Mouse (Mus musculus): ENCODE results near the gene Nit1. TPM values are rescaled to one million over a fixed set of nuclear protein-coding genes. Genes with fewer than 3 reads are reported as not detected.

Gene Nit1
- polyA plus RNA-seq, 1 experiment from 2014 or later, result 43.5 TPM

DNA sequence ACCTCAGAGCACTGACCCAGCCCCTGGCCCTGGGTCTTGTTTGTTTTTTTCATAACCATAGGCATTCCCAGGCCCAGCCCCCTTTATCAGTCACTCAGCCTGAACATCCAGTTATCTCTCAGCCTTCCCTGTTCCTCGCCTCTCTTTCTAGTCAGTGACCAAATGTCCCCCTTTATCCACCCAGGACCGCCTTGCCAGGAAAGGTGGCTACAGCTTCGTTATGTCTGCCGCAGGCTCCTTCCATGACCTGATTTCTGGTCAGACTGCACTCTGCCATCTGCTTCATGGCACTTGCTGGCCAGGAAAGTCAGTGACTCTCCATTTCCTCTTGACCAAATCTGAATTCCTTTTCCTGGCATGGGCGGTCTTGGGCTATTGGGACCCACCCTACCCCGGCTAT is 32.9 kb upstream of the Nit1 start:
- WGBS, result 89% methylated on average over 6 of the region's 6 CpGs
- no peaks in the 10 kb centered on the region for H3K9me3 ChIP-seq (ENCODE audit: control insufficient read depth, low read length)
- H3K27me3 ChIP-seq (ENCODE audit: control insufficient read depth, insufficient read depth, low read length), result no peaks in the 10 kb centered on the region
- no peaks in the 10 kb centered on the region for H3K36me3 ChIP-seq (ENCODE audit: control insufficient read depth, insufficient read depth, low read length)
- 0 out of 2 replicates have a peak, but pooled peaks cover 2% of the 10 kb centered on the region for H3K4me1 ChIP-seq (ENCODE audit: control insufficient read depth, insufficient read depth, low read length)
- no peak overlapping the region for H3K27ac ChIP-seq (ENCODE audit: low read depth, low read length)
- H3K4me2 ChIP-seq (ENCODE audit: low read depth, low read length), result no peak overlapping the region
- H3K4me3 ChIP-seq (ENCODE audit: low read depth, low read length), result no peak overlapping the region
- no peak for ATAC-seq (ENCODE audit: low read depth)
- no peak overlapping the region for H3K9ac ChIP-seq (replicated peaks; ENCODE audit: low read depth, low read length)

DNA sequence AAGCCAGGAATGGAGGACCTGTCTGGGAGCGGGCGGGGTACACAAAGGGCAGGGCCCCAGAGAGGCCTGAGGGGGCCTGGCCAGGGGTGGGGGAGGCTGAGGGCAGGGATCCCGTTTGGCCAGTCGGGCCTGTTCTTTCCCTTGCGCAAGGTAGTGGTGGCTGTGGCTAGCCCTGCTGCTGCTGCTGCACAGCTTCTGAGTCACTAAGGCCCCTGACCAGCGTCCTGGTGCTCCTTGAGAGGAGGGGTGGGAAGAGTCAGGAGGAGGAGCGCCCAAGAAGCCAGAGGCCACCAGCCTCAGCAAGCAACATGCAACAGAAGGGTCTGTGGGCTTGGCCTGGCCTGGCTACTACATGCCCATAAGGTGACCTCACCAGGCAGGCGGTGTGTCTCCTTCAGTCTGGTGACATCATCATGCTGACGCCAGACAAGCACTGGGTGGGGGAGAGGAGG is 30.2 kb upstream of the Nit1 start:
- no peak for ATAC-seq (ENCODE audit: low read depth)
- Histone ChIP-seq H3K9ac (replicated peaks; ENCODE audit: low read depth, low read length) (no peak overlapping the region), H3K4me3 (ENCODE audit: low read depth, low read length) (no peak overlapping the region), H3K27ac (ENCODE audit: low read depth, low read length) (no peak overlapping the region), H3K9me3 (ENCODE audit: control insufficient read depth, low read length) (no peaks in the 10 kb centered on the region), H3K36me3 (ENCODE audit: control insufficient read depth, insufficient read depth, low read length) (no peaks in the 10 kb centered on the region), H3K27me3 (ENCODE audit: control insufficient read depth, insufficient read depth, low read length) (no peaks in the 10 kb centered on the region), H3K4me1 (ENCODE audit: control insufficient read depth, insufficient read depth, low read length) (0 out of 2 replicates have a peak, but pooled peaks cover 2% of the 10 kb centered on the region), H3K4me2 (ENCODE audit: low read depth, low read length) (no peak overlapping the region)
- 54% methylated on average over 9 of the region's 9 CpGs for WGBS

DNA sequence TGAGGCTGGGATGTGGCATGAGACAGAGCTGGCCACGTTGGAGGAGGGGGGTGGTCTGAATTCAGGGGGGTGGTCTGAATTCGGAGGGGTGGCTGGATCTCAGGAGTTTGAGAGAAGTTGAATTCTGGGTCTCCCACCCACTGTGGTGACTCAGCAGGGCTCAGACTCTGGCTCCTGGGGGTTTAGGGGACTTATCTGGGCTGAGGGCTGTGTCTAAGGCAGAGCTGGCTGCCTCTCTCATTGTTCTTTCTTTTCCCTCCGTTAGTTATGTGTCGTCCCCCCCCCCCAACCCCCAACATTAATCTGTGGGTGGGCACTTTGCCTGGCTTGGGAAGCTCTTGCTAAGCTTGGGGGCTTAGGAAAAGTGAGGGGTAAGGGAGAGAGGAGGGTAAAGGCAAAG is 28.5 kb upstream of the Nit1 start:
- H3K27me3 ChIP-seq (ENCODE audit: control insufficient read depth, insufficient read depth, low read length), result no peaks in the 10 kb centered on the region
- no peaks in the 10 kb centered on the region for H3K9me3 ChIP-seq (ENCODE audit: control insufficient read depth, low read length)
- no peak overlapping the region for H3K4me3 ChIP-seq (ENCODE audit: low read depth, low read length)
- 4% methylated on average over 4 of the region's 4 CpGs for WGBS
- H3K27ac ChIP-seq (ENCODE audit: low read depth, low read length), result no peak overlapping the region
- no peak overlapping the region for H3K9ac ChIP-seq (replicated peaks; ENCODE audit: low read depth, low read length)
- no peak overlapping the region for H3K4me2 ChIP-seq (ENCODE audit: low read depth, low read length)
- no peaks in the 10 kb centered on the region for H3K36me3 ChIP-seq (ENCODE audit: control insufficient read depth, insufficient read depth, low read length)
- no peak for ATAC-seq (ENCODE audit: low read depth)
- no peaks in the 10 kb centered on the region for H3K4me1 ChIP-seq (ENCODE audit: control insufficient read depth, insufficient read depth, low read length)

DNA sequence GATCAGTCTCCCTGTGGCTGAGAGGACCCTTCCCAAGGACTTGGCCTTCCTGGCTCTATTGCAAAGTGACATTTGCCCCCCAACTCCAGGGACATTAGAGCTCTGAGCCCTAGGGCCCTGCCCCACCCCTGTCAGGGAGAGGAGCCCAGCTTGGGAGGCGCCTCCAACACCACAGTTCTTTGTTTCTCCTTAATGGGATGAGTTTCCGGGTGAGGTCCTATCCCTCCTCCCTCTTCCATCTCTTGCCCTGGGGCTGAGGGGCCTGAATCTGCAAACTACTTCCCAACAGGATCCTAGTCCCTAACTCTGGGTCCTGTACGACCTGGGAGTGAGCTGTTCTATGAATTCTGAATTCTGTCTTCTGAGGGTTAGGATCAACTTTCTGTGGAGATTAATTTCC is 27.4 kb upstream of the Nit1 start:
- Histone ChIP-seq H3K4me1 (ENCODE audit: control insufficient read depth, insufficient read depth, low read length) (no peaks in the 10 kb centered on the region), H3K4me3 (ENCODE audit: low read depth, low read length) (no peak overlapping the region), H3K4me2 (ENCODE audit: low read depth, low read length) (no peak overlapping the region), H3K36me3 (ENCODE audit: control insufficient read depth, insufficient read depth, low read length) (no peaks in the 10 kb centered on the region), H3K9ac (replicated peaks; ENCODE audit: low read depth, low read length) (no peak overlapping the region), H3K27ac (ENCODE audit: low read depth, low read length) (no peak overlapping the region), H3K27me3 (ENCODE audit: control insufficient read depth, insufficient read depth, low read length) (no peaks in the 10 kb centered on the region), H3K9me3 (ENCODE audit: control insufficient read depth, low read length) (no peaks in the 10 kb centered on the region)
- no peak for ATAC-seq (ENCODE audit: low read depth)
- 38% methylated on average over 3 of the region's 3 CpGs for WGBS

DNA sequence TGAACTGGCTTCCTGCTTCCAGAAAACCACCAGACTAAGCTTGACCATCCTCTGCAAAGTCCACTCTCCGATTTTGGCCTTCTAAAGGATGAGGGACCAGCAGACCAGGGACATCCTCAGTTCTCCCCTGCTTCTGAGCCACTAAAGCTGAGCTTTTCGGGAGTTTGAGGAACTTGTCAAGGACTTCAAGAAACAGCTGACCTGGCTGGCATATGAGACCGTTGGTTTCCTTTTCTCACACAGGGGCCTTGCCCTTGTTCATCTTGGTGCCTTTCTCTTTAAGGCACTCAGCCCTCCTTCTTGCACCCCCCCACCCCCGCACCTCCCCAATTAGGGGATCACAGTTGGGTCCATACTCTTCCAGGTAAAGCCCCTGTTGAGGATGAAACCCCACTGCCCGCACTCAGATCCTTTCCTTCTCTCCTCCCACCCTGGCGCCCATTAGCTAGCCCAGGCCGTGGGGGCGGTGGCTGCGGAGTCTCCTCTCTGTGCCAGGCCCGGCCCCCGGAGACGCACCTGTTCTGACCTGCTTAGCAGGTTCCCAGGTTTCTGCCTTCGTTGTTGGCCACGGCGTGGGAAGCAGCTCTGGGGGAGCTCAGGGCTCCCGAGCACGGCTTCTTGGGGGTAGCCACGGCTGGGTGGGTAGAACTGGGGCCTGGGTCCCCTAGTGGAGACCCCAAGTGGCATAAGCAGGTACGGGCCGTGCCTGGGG is 24.6 kb upstream of the Nit1 start, which contains the start of gene Nectin4:
Nectin4 (plus strand) TSS at position 255 of the 712 bp plus-strand sequence.
- Histone ChIP-seq H3K9me3 (ENCODE audit: control insufficient read depth, low read length) (no peaks in the 10 kb centered on the region), H3K4me2 (ENCODE audit: low read depth, low read length) (no peak within 1 kb of the TSS), H3K4me3 (ENCODE audit: low read depth, low read length) (no peak within 1 kb of the TSS), H3K27ac (ENCODE audit: low read depth, low read length) (no peak within 1 kb of the TSS), H3K9ac (replicated peaks; ENCODE audit: low read depth, low read length) (no peak within 1 kb of the TSS), H3K27me3 (ENCODE audit: control insufficient read depth, insufficient read depth, low read length) (no peaks in the 10 kb centered on the region), H3K4me1 (ENCODE audit: control insufficient read depth, insufficient read depth, low read length) (no peaks in the 10 kb centered on the region), H3K36me3 (ENCODE audit: control insufficient read depth, insufficient read depth, low read length) (no peaks in the 10 kb centered on the region)
- no peak for ATAC-seq (ENCODE audit: low read depth)
- WGBS, result 39% methylated on average over 20 of the region's 20 CpGs

DNA sequence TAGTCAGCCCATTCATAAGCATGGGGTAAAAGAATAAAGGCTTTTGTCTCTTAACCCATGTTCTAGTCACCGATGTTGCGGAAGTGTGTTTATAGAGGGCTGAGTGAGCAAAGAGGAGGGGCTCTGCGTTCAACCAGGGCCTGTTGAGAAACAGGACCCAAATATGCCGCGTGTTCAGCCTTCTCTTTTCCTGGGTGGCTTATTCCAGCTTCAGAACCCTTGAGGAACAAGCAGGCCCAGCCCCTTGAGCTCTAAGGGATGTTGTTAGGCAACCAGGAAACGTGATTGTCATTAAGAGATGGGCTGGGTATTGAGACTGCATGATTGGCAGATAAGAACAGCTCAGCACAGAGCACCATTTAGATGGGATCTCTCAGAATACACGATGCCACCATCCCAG is 20.5 kb upstream of the Nit1 start:
- no peak overlapping the region for H3K27ac ChIP-seq (ENCODE audit: low read depth, low read length)
- H3K36me3 ChIP-seq (ENCODE audit: control insufficient read depth, insufficient read depth, low read length), result no peaks in the 10 kb centered on the region
- H3K27me3 ChIP-seq (ENCODE audit: control insufficient read depth, insufficient read depth, low read length), result no peaks in the 10 kb centered on the region
- 68% methylated on average over 7 of the region's 7 CpGs for WGBS
- no peak for ATAC-seq (ENCODE audit: low read depth)
- no peak overlapping the region for H3K9ac ChIP-seq (replicated peaks; ENCODE audit: low read depth, low read length)
- no peaks in the 10 kb centered on the region for H3K9me3 ChIP-seq (ENCODE audit: control insufficient read depth, low read length)
- no peaks in the 10 kb centered on the region for H3K4me1 ChIP-seq (ENCODE audit: control insufficient read depth, insufficient read depth, low read length)
- H3K4me2 ChIP-seq (ENCODE audit: low read depth, low read length), result no peak overlapping the region
- no peak overlapping the region for H3K4me3 ChIP-seq (ENCODE audit: low read depth, low read length)

DNA sequence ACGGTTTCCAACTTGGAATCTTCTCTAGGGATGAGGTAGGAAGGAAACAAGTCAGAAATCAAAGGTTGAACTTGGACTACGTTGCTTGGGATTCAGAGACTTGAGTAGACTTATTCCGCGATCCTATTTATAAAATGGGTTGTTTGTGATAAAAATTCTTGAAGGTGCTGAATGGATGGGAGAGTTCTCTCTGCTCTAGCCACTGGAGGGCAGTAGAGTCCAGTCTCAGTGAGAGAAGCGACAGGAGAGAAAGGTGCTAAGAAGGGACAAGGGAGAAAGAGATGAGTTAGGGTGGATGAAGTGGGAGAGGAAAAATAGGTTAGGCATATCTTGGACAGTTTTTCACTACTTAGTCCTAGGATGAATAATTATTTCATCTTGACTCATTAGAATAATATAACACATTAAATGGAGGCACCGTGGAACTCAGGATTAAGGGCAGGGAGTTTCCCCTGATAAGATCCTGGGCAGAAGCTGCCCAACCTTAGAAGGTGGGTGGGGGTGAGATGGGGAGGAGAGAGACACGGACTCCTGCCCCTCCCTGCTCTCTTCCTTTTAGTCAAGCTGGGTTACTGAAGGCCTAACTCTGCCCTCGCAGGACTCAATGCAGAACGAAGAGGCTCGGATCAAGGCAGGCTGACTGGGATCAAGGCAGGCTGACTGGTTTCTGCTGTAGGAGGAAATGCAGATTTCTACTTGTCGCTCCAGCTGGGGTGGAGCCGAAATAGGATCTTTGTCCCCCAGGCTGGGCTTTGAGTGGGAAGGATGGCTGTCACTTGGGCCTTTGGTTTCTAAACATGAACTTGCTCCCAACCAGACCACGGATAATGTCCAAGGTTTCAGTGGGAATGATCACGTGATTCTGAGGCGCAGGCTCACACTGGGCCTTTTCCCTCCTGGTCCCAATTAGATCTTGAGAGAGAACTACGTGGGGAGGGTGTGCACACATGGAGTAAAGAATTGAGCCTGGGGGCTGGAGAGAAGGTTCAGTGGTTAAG is 16.0 kb upstream of the Nit1 start:
- H3K4me2 ChIP-seq (ENCODE audit: low read depth, low read length), result peak overlapping the region; percentile 84
- H3K9ac ChIP-seq (replicated peaks; ENCODE audit: low read depth, low read length), result peak overlapping the region; percentile 78
- peak; percentile 84 for ATAC-seq (ENCODE audit: low read depth)
- H3K27ac ChIP-seq (ENCODE audit: low read depth, low read length), result peak overlapping the region; percentile 86
- no peaks in the 10 kb centered on the region for H3K9me3 ChIP-seq (ENCODE audit: control insufficient read depth, low read length)
- peaks cover 7% of the 10 kb centered on the region; the same call in 1 of the 2 replicates for H3K36me3 ChIP-seq (ENCODE audit: control insufficient read depth, insufficient read depth, low read length)
- H3K27me3 ChIP-seq (ENCODE audit: control insufficient read depth, insufficient read depth, low read length), result no peaks in the 10 kb centered on the region
- WGBS, result 34% methylated on average over 16 of the region's 16 CpGs
- peaks cover 7% of the 10 kb centered on the region for H3K4me1 ChIP-seq (ENCODE audit: control insufficient read depth, insufficient read depth, low read length)
- H3K4me3 ChIP-seq (ENCODE audit: low read depth, low read length), result peak overlapping the region; percentile 60

DNA sequence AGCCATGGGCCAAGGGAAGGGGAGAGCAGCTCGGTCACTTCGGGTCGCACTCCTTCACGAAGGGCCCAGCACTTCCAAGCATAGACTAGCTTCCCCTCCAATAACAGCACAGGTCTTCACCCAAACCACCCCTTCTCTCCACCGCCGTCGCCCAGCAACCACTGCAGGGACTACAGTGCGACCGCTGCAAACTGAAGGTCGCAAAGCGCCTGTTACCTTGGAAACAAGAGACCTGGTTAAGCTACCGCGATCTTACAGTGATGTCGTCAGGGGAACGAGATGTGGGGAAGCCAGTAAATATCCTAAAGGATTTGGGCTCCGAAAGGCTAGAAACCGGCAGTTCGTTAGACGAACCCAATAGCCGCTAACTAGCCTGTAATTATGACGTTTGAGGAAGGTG is 15.2 kb upstream of the Nit1 start, which contains the start of gene Klhdc9:
Klhdc9 (minus strand) TSS at position 143 of the 400 bp plus-strand sequence.
- peak; percentile 96 for ATAC-seq (ENCODE audit: low read depth)
- Histone ChIP-seq H3K9me3 (ENCODE audit: control insufficient read depth, low read length) (no peaks in the 10 kb centered on the region), H3K36me3 (ENCODE audit: control insufficient read depth, insufficient read depth, low read length) (peaks cover 7% of the 10 kb centered on the region; the same call in 1 of the 2 replicates), H3K27ac (ENCODE audit: low read depth, low read length) (peak within 1 kb of the TSS; percentile 86), H3K27me3 (ENCODE audit: control insufficient read depth, insufficient read depth, low read length) (no peaks in the 10 kb centered on the region), H3K4me1 (ENCODE audit: control insufficient read depth, insufficient read depth, low read length) (peaks cover 7% of the 10 kb centered on the region), H3K4me2 (ENCODE audit: low read depth, low read length) (peak within 1 kb of the TSS; percentile 84), H3K9ac (replicated peaks; ENCODE audit: low read depth, low read length) (peak within 1 kb of the TSS; percentile 78), H3K4me3 (ENCODE audit: low read depth, low read length) (peak within 1 kb of the TSS; percentile 60)
- WGBS, result under 1% methylated on average over 21 of the region's 21 CpGs
